Mouse (Mus musculus) midbrain, embryonic 14.5 days (tissue): Measurements from ENCODE around the gene Ccdc83. TPM values are rescaled to one million over a fixed set of nuclear protein-coding genes. Genes with fewer than 3 reads are reported as not detected.

Experiments used
- ATAC-seq: fragments of 200-750 bp; cut with Nextera tagmentation; 2 replicates; pipeline ENCODE4 v1.8.0; 2017; ENCODE audit warnings: moderate number of reproducible peaks, moderate library complexity; ENCODE audit not compliant: low FRiP score, low TSS enrichment
- DNase-seq: peaks from one replicate; pipeline ENCODE4 v3.0.0-alpha.2; 2015
- H3K27ac ChIP-seq: fragments of 300-500 bp; sonication (generic); replicated peaks from 2 replicates; pipeline ENCODE4 v1.5.1; 2014; ENCODE audit warnings: mild to moderate bottlenecking, low read depth, low read length, moderate library complexity
- H3K27me3 ChIP-seq: fragments of 300-500 bp; sonication (generic); 2 replicates; pipeline ENCODE4 v1.6.1; 2014; ENCODE audit warnings: low read length, control low read depth, mixed read lengths; ENCODE audit not compliant: control insufficient read depth, insufficient read depth
- H3K36me3 ChIP-seq: fragments of 300-500 bp; sonication (generic); 2 replicates; pipeline ENCODE4 v1.6.1; 2014; ENCODE audit warnings: low read length, control low read depth; ENCODE audit not compliant: control insufficient read depth, insufficient read depth
- H3K4me1 ChIP-seq: fragments of 300-500 bp; sonication (generic); 2 replicates; pipeline ENCODE4 v1.6.1; 2014; ENCODE audit warnings: mild to moderate bottlenecking, antibody characterized with exemption, low read length, control low read depth; ENCODE audit not compliant: control insufficient read depth, insufficient read depth
- H3K4me2 ChIP-seq: fragments of 300-500 bp; sonication (generic); 2 replicates; pipeline ENCODE4 v1.6.1; 2014; ENCODE audit warnings: mild to moderate bottlenecking, low read length, moderate library complexity
- H3K4me3 ChIP-seq: fragments of 300-500 bp; sonication (generic); replicated peaks from 2 replicates; pipeline ENCODE4 v1.5.1; 2014; ENCODE audit warnings: low read depth, low read length
- H3K9ac ChIP-seq: fragments of 300-500 bp; sonication (generic); replicated peaks from 2 replicates; pipeline ENCODE4 v1.6.1; 2014; ENCODE audit warnings: mild to moderate bottlenecking, low read length, moderate library complexity
- H3K9me3 ChIP-seq: fragments of 300-500 bp; sonication (generic); 2 replicates; pipeline ENCODE4 v1.6.1; 2016; ENCODE audit warnings: low read length, control low read depth, mixed read lengths; ENCODE audit not compliant: control insufficient read depth
- WGBS: fragments of 180-500 bp; shearing (Covaris S2); extraction: QIAGEN DNeasy Blood & Tissue Kit; methylation state at CpG from one replicate; pipeline ENCODE4 v1.1.7; 2014; 5-methylcytosine and 5-hydroxymethylcytosine counted together
- polyA plus RNA-seq: library from polyadenylated mRNA; unstranded; fragments of >200 nt; fragmentation: Nextera tagmentation; extraction: Ambion mirVana; gene quantifications from 2 replicates; pipeline ENCODE4 v1.2.1, GENCODE M21; 2014

The Ccdc83 gene
- not detected in 2 replicates for polyA plus RNA-seq

DNA sequence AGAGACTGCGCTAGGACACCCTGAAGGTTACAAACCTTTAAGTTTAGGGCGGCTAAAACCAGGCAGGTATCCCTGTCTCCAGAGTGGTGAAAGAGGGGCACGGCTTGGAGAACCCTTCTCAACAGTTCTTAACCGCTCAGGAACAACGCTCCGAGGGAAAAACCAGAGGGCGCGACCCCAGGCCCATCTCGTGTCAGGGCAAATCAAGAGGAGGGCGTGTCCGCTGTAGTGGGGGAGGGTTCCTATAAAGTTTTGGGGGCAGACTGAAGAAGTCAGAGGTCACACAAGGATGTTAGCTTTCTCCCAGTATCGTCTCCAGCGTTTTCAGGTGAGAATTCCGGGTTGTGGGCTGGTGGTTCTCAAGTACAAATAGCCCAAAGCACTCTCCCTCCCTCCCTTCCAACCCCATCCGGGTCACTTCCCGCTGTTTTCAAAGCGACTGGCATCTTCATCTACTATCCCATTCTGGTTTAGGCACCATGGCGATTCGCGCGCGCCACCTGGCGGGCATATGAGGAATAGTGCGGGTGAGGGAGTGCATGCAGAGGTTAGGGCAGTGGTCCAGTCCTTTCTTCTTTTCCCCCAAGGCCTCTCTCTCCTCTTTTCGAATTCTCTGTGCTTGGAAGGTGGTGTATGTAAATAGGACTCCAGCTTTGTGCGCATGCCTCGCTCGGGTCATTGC is at the start of gene Ccdc83:
Gene Ccdc83 (minus strand): TSS at position 489 of the 682 bp plus-strand sequence.
- peak; percentile 81 for ATAC-seq
- WGBS: 8% methylated on average over 28 of the region's 28 CpGs
- Histone ChIP-seq H3K9ac (peak within 1 kb of the TSS; percentile 20; the same call in 1 of the 2 replicates), H3K4me2 (peak within 1 kb of the TSS; percentile 56), H3K4me3 (peak within 1 kb of the TSS; percentile 18; the same call in 1 of the 2 replicates), H3K4me1 (peaks cover 8% of the 10 kb centered on the region; the same call in 1 of the 2 replicates), H3K36me3 (no peaks in the 10 kb centered on the region), H3K27ac (no peak within 1 kb of the TSS), H3K9me3 (no peaks in the 10 kb centered on the region), H3K27me3 (no peaks in the 10 kb centered on the region)
- peak; percentile 90 for DNase-seq

DNA sequence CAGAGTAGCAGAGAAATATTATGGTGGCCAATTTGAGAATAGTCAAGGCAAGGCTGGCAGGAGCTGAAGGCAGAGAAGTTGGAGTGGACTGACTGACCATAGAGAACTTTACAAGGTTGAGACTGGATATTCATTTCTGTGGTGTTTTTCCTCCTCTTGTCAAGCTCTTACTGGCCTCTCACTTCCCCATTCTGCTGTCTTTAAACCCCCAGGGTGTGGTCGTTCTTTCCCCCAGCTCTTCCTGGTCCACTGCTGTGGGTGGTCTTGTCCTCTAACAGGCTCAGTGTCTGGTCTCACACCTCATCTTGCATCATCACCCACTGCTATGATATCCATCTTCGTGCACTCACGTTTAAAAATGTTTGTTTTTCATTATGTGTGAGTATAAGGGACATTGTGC is 47.8 kb upstream of the Ccdc83 start:
- ATAC-seq: no peak
- 70% methylated on average over 3 of the region's 3 CpGs for WGBS
- H3K36me3 ChIP-seq: no peaks in the 10 kb centered on the region
- no peaks in the 10 kb centered on the region for H3K4me1 ChIP-seq
- no peak overlapping the region for H3K4me3 ChIP-seq
- no peaks in the 10 kb centered on the region for H3K27me3 ChIP-seq
- no peak overlapping the region for H3K27ac ChIP-seq
- no peak overlapping the region for H3K9ac ChIP-seq
- H3K4me2 ChIP-seq: no peak overlapping the region
- DNase-seq: no peak
- no peaks in the 10 kb centered on the region for H3K9me3 ChIP-seq

DNA sequence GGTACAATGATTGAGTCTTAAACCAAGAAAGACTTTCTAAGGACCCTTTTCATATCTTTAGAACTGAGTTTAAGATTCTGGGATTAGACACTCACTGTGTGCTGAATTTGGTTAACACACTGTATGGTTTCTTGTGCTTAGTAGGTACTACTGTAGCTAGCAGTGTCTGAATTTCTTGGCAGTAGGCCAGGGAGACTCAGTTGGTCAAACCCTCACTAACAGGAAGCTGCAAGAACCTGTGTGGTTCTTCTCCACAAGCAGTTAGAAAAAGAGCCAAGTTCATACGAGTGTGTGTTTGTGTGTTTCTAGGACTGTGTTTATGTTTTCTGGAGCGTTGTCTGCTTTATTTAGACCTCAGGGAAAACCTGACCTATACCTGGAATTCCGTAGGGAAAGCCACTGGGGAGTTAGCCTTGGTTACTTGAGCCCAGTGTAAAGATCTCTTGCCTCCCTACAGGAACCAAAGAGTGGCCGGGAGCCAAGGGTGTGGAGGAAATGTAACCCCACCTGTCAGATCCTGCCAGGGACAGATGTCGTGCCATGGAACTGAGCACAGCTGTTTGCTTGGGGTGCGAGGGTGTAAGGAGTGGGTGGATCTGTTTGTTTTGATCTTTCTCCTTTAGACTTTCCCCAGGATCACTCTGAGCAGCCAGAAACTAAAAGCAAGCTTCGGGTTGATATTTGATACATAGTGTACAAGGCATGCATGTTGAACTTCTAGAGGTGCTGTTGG is 46.7 kb upstream of the Ccdc83 start:
- no peak for DNase-seq
- Histone ChIP-seq H3K36me3 (no peaks in the 10 kb centered on the region), H3K4me2 (no peak overlapping the region), H3K9ac (no peak overlapping the region), H3K4me1 (no peaks in the 10 kb centered on the region), H3K9me3 (no peaks in the 10 kb centered on the region), H3K27ac (no peak overlapping the region), H3K27me3 (no peaks in the 10 kb centered on the region), H3K4me3 (no peak overlapping the region)
- no peak for ATAC-seq
- WGBS: 79% methylated on average over 7 of the region's 7 CpGs

DNA sequence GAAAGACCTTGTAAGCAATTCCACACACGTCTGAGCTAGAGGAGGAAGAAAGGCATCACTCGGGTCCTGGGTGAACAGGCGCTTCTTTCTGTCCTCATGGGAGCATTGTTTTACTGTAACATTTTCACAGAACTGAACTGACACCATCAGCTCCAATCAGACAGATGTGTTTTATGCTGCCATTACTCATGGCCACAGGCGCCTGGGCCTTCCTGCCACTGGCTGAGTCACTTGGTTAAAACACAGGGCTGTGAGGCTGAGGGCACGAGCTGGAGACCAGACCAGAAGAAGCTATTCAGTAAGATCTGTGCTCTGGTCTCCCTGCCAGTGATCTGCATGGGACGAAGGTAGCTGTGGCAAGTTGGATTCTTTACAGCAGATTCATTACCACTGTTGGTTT is 42.4 kb upstream of the Ccdc83 start:
- no peaks in the 10 kb centered on the region for H3K36me3 ChIP-seq

DNA sequence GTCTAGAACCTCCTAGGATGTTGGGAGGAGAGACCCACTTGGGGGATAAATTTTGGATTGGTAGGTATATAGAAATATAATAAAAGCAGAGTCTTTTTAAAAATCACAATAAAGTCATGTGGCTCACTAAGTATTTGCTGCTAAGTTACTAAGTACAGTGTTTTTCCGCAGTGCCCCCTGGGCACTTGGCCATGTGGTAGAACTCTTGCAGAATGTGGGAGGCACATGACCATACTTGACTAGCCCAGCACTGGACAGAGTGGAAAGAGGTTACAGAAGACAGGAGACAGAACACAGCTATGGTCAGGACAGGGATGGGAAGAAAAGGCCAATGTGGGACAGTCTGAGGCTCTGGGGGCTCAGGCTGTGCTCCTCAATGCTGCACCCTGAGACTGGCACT is 41.4 kb upstream of the Ccdc83 start:
- Histone ChIP-seq H3K27ac (no peak overlapping the region), H3K27me3 (0 out of 2 replicates have a peak, but pooled peaks cover 6% of the 10 kb centered on the region), H3K9me3 (no peaks in the 10 kb centered on the region), H3K36me3 (no peaks in the 10 kb centered on the region), H3K9ac (no peak overlapping the region), H3K4me1 (peaks cover 4% of the 10 kb centered on the region; the same call in 1 of the 2 replicates), H3K4me3 (no peak overlapping the region), H3K4me2 (no peak overlapping the region)
- no peak for ATAC-seq
- 93% methylated on average over 1 of the region's 1 CpGs for WGBS
- DNase-seq: no peak

More for the DNA sequence above, 42.4 kb upstream of the Ccdc83 start:
- no peak overlapping the region for H3K27ac ChIP-seq
- no peak overlapping the region for H3K4me3 ChIP-seq
- ATAC-seq: no peak
- no peak for DNase-seq
- no peaks in the 10 kb centered on the region for H3K4me1 ChIP-seq
- WGBS: 79% methylated on average over 6 of the region's 6 CpGs
- H3K4me2 ChIP-seq: no peak overlapping the region
- H3K9ac ChIP-seq: no peak overlapping the region
- H3K27me3 ChIP-seq: 0 out of 2 replicates have a peak, but pooled peaks cover under 1% of the 10 kb centered on the region
- no peaks in the 10 kb centered on the region for H3K9me3 ChIP-seq

DNA sequence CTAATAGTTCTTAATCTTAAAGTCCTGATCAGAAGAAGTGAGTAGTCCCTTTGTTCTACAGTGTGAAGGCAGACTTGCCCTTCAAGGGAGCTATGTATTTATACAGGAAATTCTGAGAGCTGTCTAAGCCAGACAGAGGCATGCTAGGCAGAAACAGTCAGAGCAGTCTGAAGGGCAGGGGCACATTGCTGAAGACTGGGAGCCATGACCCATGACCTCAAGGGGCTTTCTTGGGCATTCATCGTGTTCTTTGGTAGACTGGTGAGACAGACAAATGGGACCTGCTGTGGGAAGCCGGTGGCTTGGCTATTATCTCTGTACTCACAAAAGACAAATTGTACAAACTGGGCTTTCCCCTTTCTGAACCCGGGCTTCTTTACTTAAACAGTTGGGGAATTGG is 40.5 kb upstream of the Ccdc83 start:
- Histone ChIP-seq H3K4me2 (no peak overlapping the region), H3K36me3 (no peaks in the 10 kb centered on the region), H3K4me1 (peaks cover 4% of the 10 kb centered on the region; the same call in 1 of the 2 replicates), H3K27me3 (0 out of 2 replicates have a peak, but pooled peaks cover 6% of the 10 kb centered on the region), H3K9ac (no peak overlapping the region), H3K9me3 (no peaks in the 10 kb centered on the region), H3K27ac (no peak overlapping the region), H3K4me3 (no peak overlapping the region)
- ATAC-seq (no peak), DNase-seq (no peak)
- WGBS: 5% methylated on average over 3 of the region's 3 CpGs

GRCm38 (mm10) chr7:90302647-90303552 is 37.3 kb upstream of the Ccdc83 start:
- Histone ChIP-seq H3K4me3 (peak overlapping the region; percentile 57), H3K27ac (no peak overlapping the region), H3K4me2 (peak overlapping the region; percentile 97), H3K4me1 (peaks cover 4% of the 10 kb centered on the region; the same call in 1 of the 2 replicates), H3K27me3 (0 out of 2 replicates have a peak, but pooled peaks cover 6% of the 10 kb centered on the region), H3K36me3 (no peaks in the 10 kb centered on the region), H3K9me3 (no peaks in the 10 kb centered on the region), H3K9ac (peak overlapping the region; percentile 62)
- peak; percentile 25; the same call in 1 of the 2 replicates for ATAC-seq
- peak; percentile 28 for DNase-seq
- WGBS: 6% methylated on average over 27 of the region's 27 CpGs
